Mouse (Mus musculus) liver, embryonic 12.5 days (tissue): Measurements from ENCODE around the gene Lmod2. TPM values are rescaled to one million over a fixed set of nuclear protein-coding genes. Genes with fewer than 3 reads are reported as not detected.

Source experiments
- ATAC-seq: fragments of 200-750 bp; cut with Nextera tagmentation; 2 replicates; pipeline ENCODE4 v1.8.0; 2017; ENCODE audit warnings: moderate number of reproducible peaks, mild to moderate bottlenecking, moderate library complexity
- H3K27ac ChIP-seq: fragments of 300-500 bp; sonication (generic); 2 replicates; pipeline ENCODE4 v1.5.1; 2016; ENCODE audit warnings: mild to moderate bottlenecking
- H3K27me3 ChIP-seq: fragments of 300-500 bp; sonication (generic); replicated peaks from 2 replicates; pipeline ENCODE4 v1.6.1; 2016; ENCODE audit warnings: mild to moderate bottlenecking, moderate library complexity
- H3K36me3 ChIP-seq: fragments of 300-500 bp; sonication (generic); 2 replicates; pipeline ENCODE4 v1.6.1; 2016; ENCODE audit warnings: mild to moderate bottlenecking, moderate library complexity
- H3K4me1 ChIP-seq: fragments of 300-500 bp; sonication (generic); 2 replicates; pipeline ENCODE4 v1.6.1; 2016
- H3K4me2 ChIP-seq: fragments of 300-500 bp; sonication (generic); 2 replicates; pipeline ENCODE4 v1.6.1; 2016; ENCODE audit warnings: mild to moderate bottlenecking, moderate library complexity
- H3K4me3 ChIP-seq: fragments of 300-500 bp; sonication (generic); 2 replicates; pipeline ENCODE4 v1.5.1; 2016; ENCODE audit warnings: mild to moderate bottlenecking, moderate library complexity
- H3K9ac ChIP-seq: fragments of 300-500 bp; sonication (generic); 2 replicates; pipeline ENCODE4 v1.6.1; 2016; ENCODE audit warnings: mild to moderate bottlenecking, moderate library complexity
- H3K9me3 ChIP-seq: fragments of 300-500 bp; sonication (generic); replicated peaks from 2 replicates; pipeline ENCODE4 v1.6.1; 2016; ENCODE audit warnings: mild to moderate bottlenecking, moderate library complexity
- WGBS: fragments of 180-500 bp; shearing (Covaris S2); methylation state at CpG from one replicate; pipeline ENCODE4 v1.1.7; 2016; ENCODE audit not compliant: insufficient replicate concordance; 5-methylcytosine and 5-hydroxymethylcytosine counted together
- polyA plus RNA-seq: library from polyadenylated mRNA; unstranded; fragments of >200 nt; fragmentation: Nextera tagmentation; extraction: Ambion mirVana; gene quantifications from 2 replicates; pipeline ENCODE4 v1.2.1, GENCODE M21; 2016

The Lmod2 gene
- polyA plus RNA-seq: not detected in 2 replicates

- no peaks in the 10 kb centered on the region for H3K36me3 ChIP-seq
- H3K27ac ChIP-seq: no peak within 1 kb of the TSS
- H3K9ac ChIP-seq: no peak within 1 kb of the TSS
- no peak within 1 kb of the TSS for H3K4me3 ChIP-seq
- WGBS: 70% methylated on average over 10 of the region's 10 CpGs
- H3K27me3 ChIP-seq: no peaks in the 10 kb centered on the region
- no peak for ATAC-seq
- H3K4me1 ChIP-seq: peaks cover 6% of the 10 kb centered on the region; the same call in 1 of the 2 replicates
- no peak within 1 kb of the TSS for H3K4me2 ChIP-seq
- no peaks in the 10 kb centered on the region for H3K9me3 ChIP-seq
Measured at GRCm38 (mm10) chr6:24597500-24597899, at the start of gene Lmod2. Gene Lmod2, plus strand, starts transcription at chr6:24597762.

GRCm38 (mm10) chr6:24549801-24550200, 47.8 kb upstream of the Lmod2 start:
- 40% methylated on average over 2 of the region's 2 CpGs for WGBS
- H3K4me1 ChIP-seq: no peaks in the 10 kb centered on the region
- ATAC-seq: no peak

GRCm38 (mm10) chr6:24552046-24552445, 45.5 kb upstream of the Lmod2 start:
- 53% methylated on average over 7 of the region's 7 CpGs for WGBS
- Histone ChIP-seq H3K27ac (no peak overlapping the region), H3K4me2 (no peak overlapping the region), H3K36me3 (no peaks in the 10 kb centered on the region), H3K9me3 (no peaks in the 10 kb centered on the region), H3K4me3 (no peak overlapping the region), H3K9ac (no peak overlapping the region), H3K4me1 (no peaks in the 10 kb centered on the region), H3K27me3 (no peaks in the 10 kb centered on the region)
- no peak for ATAC-seq

More at GRCm38 (mm10) chr6:24549801-24550200, 47.8 kb upstream of the Lmod2 start:
- Histone ChIP-seq H3K9ac (no peak overlapping the region), H3K4me2 (no peak overlapping the region), H3K27me3 (no peaks in the 10 kb centered on the region), H3K9me3 (no peaks in the 10 kb centered on the region), H3K36me3 (no peaks in the 10 kb centered on the region), H3K4me3 (no peak overlapping the region), H3K27ac (no peak overlapping the region)

- H3K4me1 ChIP-seq: no peaks in the 10 kb centered on the region
- no peaks in the 10 kb centered on the region for H3K36me3 ChIP-seq
- H3K4me3 ChIP-seq: no peak overlapping the region
- no peak for ATAC-seq
- no peak overlapping the region for H3K4me2 ChIP-seq
- WGBS: 60% methylated on average over 11 of the region's 11 CpGs
- no peak overlapping the region for H3K9ac ChIP-seq
- no peak overlapping the region for H3K27ac ChIP-seq
- H3K27me3 ChIP-seq: no peaks in the 10 kb centered on the region
- no peaks in the 10 kb centered on the region for H3K9me3 ChIP-seq
Measured at GRCm38 (mm10) chr6:24554427-24555086, 43.0 kb upstream of the Lmod2 start.

GRCm38 (mm10) chr6:24555488-24555887, 42.1 kb upstream of the Lmod2 start:
- no peaks in the 10 kb centered on the region for H3K27me3 ChIP-seq
- no peak overlapping the region for H3K27ac ChIP-seq
- 57% methylated on average over 2 of the region's 2 CpGs for WGBS

GRCm38 (mm10) chr6:24564081-24564480, 33.5 kb upstream of the Lmod2 start:
- WGBS: 61% methylated on average over 9 of the region's 9 CpGs
- H3K4me2 ChIP-seq: no peak overlapping the region
- ATAC-seq: no peak
- no peaks in the 10 kb centered on the region for H3K4me1 ChIP-seq
- H3K9me3 ChIP-seq: no peaks in the 10 kb centered on the region
- H3K9ac ChIP-seq: no peak overlapping the region
- no peak overlapping the region for H3K4me3 ChIP-seq
- H3K27ac ChIP-seq: no peak overlapping the region
- H3K27me3 ChIP-seq: no peaks in the 10 kb centered on the region
- H3K36me3 ChIP-seq: no peaks in the 10 kb centered on the region

More at GRCm38 (mm10) chr6:24555488-24555887, 42.1 kb upstream of the Lmod2 start:
- Histone ChIP-seq H3K4me1 (no peaks in the 10 kb centered on the region), H3K9me3 (no peaks in the 10 kb centered on the region), H3K4me3 (no peak overlapping the region), H3K9ac (no peak overlapping the region), H3K36me3 (no peaks in the 10 kb centered on the region), H3K4me2 (no peak overlapping the region)
- no peak for ATAC-seq

GRCm38 (mm10) chr6:24564886-24565285, 32.7 kb upstream of the Lmod2 start:
- no peak overlapping the region for H3K27ac ChIP-seq
- ATAC-seq: no peak
- H3K4me3 ChIP-seq: no peak overlapping the region
- no peaks in the 10 kb centered on the region for H3K36me3 ChIP-seq
- H3K4me2 ChIP-seq: no peak overlapping the region
- WGBS: 80% methylated on average over 1 of the region's 1 CpGs
- no peaks in the 10 kb centered on the region for H3K9me3 ChIP-seq
- H3K27me3 ChIP-seq: no peaks in the 10 kb centered on the region
- H3K9ac ChIP-seq: no peak overlapping the region
- no peaks in the 10 kb centered on the region for H3K4me1 ChIP-seq

- H3K36me3 ChIP-seq: no peaks in the 10 kb centered on the region
- no peak overlapping the region for H3K4me3 ChIP-seq
- no peak overlapping the region for H3K4me2 ChIP-seq
- no peaks in the 10 kb centered on the region for H3K4me1 ChIP-seq
- H3K9me3 ChIP-seq: no peaks in the 10 kb centered on the region
- no peak for ATAC-seq
- WGBS: 66% methylated on average over 5 of the region's 5 CpGs
- H3K27ac ChIP-seq: no peak overlapping the region
- H3K27me3 ChIP-seq: no peaks in the 10 kb centered on the region
- no peak overlapping the region for H3K9ac ChIP-seq
Measured at GRCm38 (mm10) chr6:24568963-24569362, 28.6 kb upstream of the Lmod2 start.

- Histone ChIP-seq H3K4me3 (no peak overlapping the region), H3K4me2 (no peak overlapping the region), H3K9me3 (no peaks in the 10 kb centered on the region), H3K4me1 (no peaks in the 10 kb centered on the region), H3K36me3 (no peaks in the 10 kb centered on the region), H3K27me3 (no peaks in the 10 kb centered on the region), H3K27ac (no peak overlapping the region), H3K9ac (no peak overlapping the region)
- 79% methylated on average over 1 of the region's 1 CpGs for WGBS
- no peak for ATAC-seq
Measured at GRCm38 (mm10) chr6:24569711-24570110, 27.9 kb upstream of the Lmod2 start.

- no peak overlapping the region for H3K27ac ChIP-seq
- H3K27me3 ChIP-seq: no peaks in the 10 kb centered on the region
- H3K4me2 ChIP-seq: no peak overlapping the region
- H3K9me3 ChIP-seq: no peaks in the 10 kb centered on the region
- no peak overlapping the region for H3K4me3 ChIP-seq
- H3K36me3 ChIP-seq: no peaks in the 10 kb centered on the region
- WGBS: 69% methylated on average over 11 of the region's 11 CpGs
- no peaks in the 10 kb centered on the region for H3K4me1 ChIP-seq
- no peak overlapping the region for H3K9ac ChIP-seq
- no peak for ATAC-seq
Measured at GRCm38 (mm10) chr6:24570278-24570677, 27.3 kb upstream of the Lmod2 start.

- H3K4me2 ChIP-seq: no peak overlapping the region
- H3K4me1 ChIP-seq: no peaks in the 10 kb centered on the region
- ATAC-seq: peak; percentile 42; the same call in 1 of the 2 replicates
- no peak overlapping the region for H3K4me3 ChIP-seq
- no peaks in the 10 kb centered on the region for H3K9me3 ChIP-seq
- H3K27me3 ChIP-seq: no peaks in the 10 kb centered on the region
- peak overlapping the region; percentile 25; the same call in 1 of the 2 replicates for H3K27ac ChIP-seq
- no peaks in the 10 kb centered on the region for H3K36me3 ChIP-seq
- 41% methylated on average over 6 of the region's 6 CpGs for WGBS
- no peak overlapping the region for H3K9ac ChIP-seq
Measured at GRCm38 (mm10) chr6:24571126-24571525, 26.4 kb upstream of the Lmod2 start.

- 80% methylated on average over 14 of the region's 14 CpGs for WGBS
- Histone ChIP-seq H3K9me3 (no peaks in the 10 kb centered on the region), H3K36me3 (no peaks in the 10 kb centered on the region), H3K4me1 (no peaks in the 10 kb centered on the region), H3K27me3 (no peaks in the 10 kb centered on the region), H3K9ac (no peak overlapping the region), H3K4me2 (no peak overlapping the region), H3K4me3 (no peak overlapping the region), H3K27ac (no peak overlapping the region)
- ATAC-seq: no peak
Measured at GRCm38 (mm10) chr6:24572431-24572830, 25.1 kb upstream of the Lmod2 start.

- H3K27ac ChIP-seq: no peak overlapping the region
- no peak overlapping the region for H3K4me3 ChIP-seq
- no peaks in the 10 kb centered on the region for H3K9me3 ChIP-seq
- H3K36me3 ChIP-seq: no peaks in the 10 kb centered on the region
- no peak overlapping the region for H3K9ac ChIP-seq
- ATAC-seq: no peak
- no peak overlapping the region for H3K4me2 ChIP-seq
- H3K4me1 ChIP-seq: no peaks in the 10 kb centered on the region
- H3K27me3 ChIP-seq: no peaks in the 10 kb centered on the region
Measured at GRCm38 (mm10) chr6:24573319-24573718, 24.2 kb upstream of the Lmod2 start.
